Mouse (Mus musculus) fibroblast of lung, adult 2 months (primary cell): ENCODE data around the gene Cog5.

Source experiments
- DNase-seq: peaks from one replicate; pipeline ENCODE4 v3.0.0-alpha.2; 2011; ENCODE audit warnings: low read depth

The Cog5 gene

DNA sequence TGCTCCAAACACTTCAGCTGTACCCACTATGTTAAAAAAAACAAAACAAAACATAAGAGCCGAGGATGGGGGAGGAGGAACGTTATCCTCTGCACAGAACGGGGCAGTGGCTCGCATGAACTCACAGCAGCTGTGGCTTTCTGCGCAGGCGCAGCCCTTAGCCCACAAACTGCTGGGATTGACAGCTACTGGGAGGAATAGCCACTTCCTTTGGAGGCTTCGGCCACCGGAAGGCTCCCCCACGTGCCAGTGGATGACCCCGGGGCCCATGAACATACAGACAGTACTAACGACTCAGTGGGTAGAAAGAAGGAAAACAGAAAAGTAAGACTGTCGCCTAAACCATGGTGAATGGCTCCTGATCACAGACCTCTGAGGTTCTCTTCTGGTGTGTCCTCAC is 330.0 kb downstream of the Cog5 start:
- DNase-seq = no peak

GRCm38 (mm10) chr12:31985738-31986137 is 331.1 kb downstream of the Cog5 start:
- DNase-seq = no peak

GRCm38 (mm10) chr12:31986463-31986862 is 331.8 kb downstream of the Cog5 start:
- DNase-seq = no peak
